Mouse (Mus musculus) megakaryocyte, embryonic 14.5 days (primary cell): ENCODE results near the gene Sem1.
"Not testable (repeated sequence)": the region's sequence is repeated elsewhere in the genome, so short reads cannot be mapped to it uniquely, and the experiment has no call there.

Source experiments
- FLI1 ChIP-seq: IDR thresholded peaks from 2 replicates; pipeline ENCODE4 v1.6.1; 2012; ENCODE audit warnings: low read length, inconsistent platforms, mixed read lengths
- GATA1 ChIP-seq: IDR thresholded peaks from 3 replicates; pipeline ENCODE4 v1.6.1; 2012; ENCODE audit warnings: mixed read lengths, low read length, inconsistent platforms, borderline replicate concordance

- TF ChIP-seq GATA1, FLI1: not testable (repeated sequence)
These were observed 42.1 kb downstream of the Sem1 start for GRCm38 (mm10) chr6:6536359-6536758.
